Mouse (Mus musculus) heart, adult 11 months (tissue): ENCODE data around the gene Eno1.

Source experiments
- DNase-seq: peaks from one replicate; pipeline ENCODE4 v3.0.0; 2022

Gene Eno1

GRCm38 (mm10) chr4:150236521-150237481 is at the start of gene Eno1:
Gene Eno1 (plus strand): TSS chr4:150236721.
- peak; percentile 100 for DNase-seq

- DNase-seq = no peak
These were observed 48.3 kb upstream of the Eno1 start for GRCm38 (mm10) chr4:150188236-150188635.

GRCm38 (mm10) chr4:150192199-150192598 is 44.3 kb upstream of the Eno1 start:
- no peak for DNase-seq

- no peak for DNase-seq
These were observed 42.6 kb upstream of the Eno1 start for GRCm38 (mm10) chr4:150193915-150194314.

- peak; percentile 85 for DNase-seq
These were observed 38.3 kb upstream of the Eno1 start for GRCm38 (mm10) chr4:150198268-150198667.

- no peak for DNase-seq
These were observed 35.3 kb upstream of the Eno1 start, which contains the start of gene Car6 for GRCm38 (mm10) chr4:150201232-150201631. Gene Car6 (minus strand): TSS chr4:150201332.

GRCm38 (mm10) chr4:150202702-150203101 is 33.8 kb upstream of the Eno1 start:
- DNase-seq = no peak

- DNase-seq = no peak
These were observed 31.6 kb upstream of the Eno1 start for GRCm38 (mm10) chr4:150204877-150205276.

GRCm38 (mm10) chr4:150209751-150210150 is 26.8 kb upstream of the Eno1 start:
- DNase-seq = no peak

GRCm38 (mm10) chr4:150210306-150210705 is 26.2 kb upstream of the Eno1 start:
- DNase-seq = no peak

GRCm38 (mm10) chr4:150211930-150212552 is 24.5 kb upstream of the Eno1 start:
- DNase-seq = no peak

- DNase-seq = peak; percentile 97
These were observed 24.0 kb upstream of the Eno1 start for GRCm38 (mm10) chr4:150212553-150212971.

GRCm38 (mm10) chr4:150213910-150214309 is 22.6 kb upstream of the Eno1 start:
- DNase-seq = no peak

GRCm38 (mm10) chr4:150216423-150216822 is 20.1 kb upstream of the Eno1 start:
- no peak for DNase-seq

GRCm38 (mm10) chr4:150217042-150217554 is 19.4 kb upstream of the Eno1 start:
- DNase-seq = no peak

- DNase-seq = no peak
These were observed 18.6 kb upstream of the Eno1 start for GRCm38 (mm10) chr4:150217935-150218334.

- DNase-seq = no peak
These were observed 16.8 kb upstream of the Eno1 start for GRCm38 (mm10) chr4:150219501-150220292.

- DNase-seq = no peak
These were observed 15.9 kb upstream of the Eno1 start for GRCm38 (mm10) chr4:150220584-150220983.

- no peak for DNase-seq
These were observed 15.4 kb upstream of the Eno1 start for GRCm38 (mm10) chr4:150221017-150221640.

- DNase-seq = no peak
These were observed 12.7 kb upstream of the Eno1 start for GRCm38 (mm10) chr4:150223830-150224229.

GRCm38 (mm10) chr4:150225700-150226099 is 10.8 kb upstream of the Eno1 start:
- no peak for DNase-seq
